Mouse (Mus musculus): ENCODE data around the gene Hcfc1r1.

- TF ChIP-seq CTCF (IDR thresholded peaks at IDR 0.05; ENCODE audit: low read depth) (no peak), EP300 (optimal IDR thresholded peaks at IDR 0.05) (no peak)
Measured at GRCm38 (mm10) chr17:23627813-23628212, 45.6 kb upstream of the Hcfc1r1 start.

All from stomach, postnatal 0 days (tissue).